Mouse (Mus musculus) megakaryocyte, embryonic 14.5 days (primary cell): ENCODE measurements around the gene Gm43064.

Experiments used
- FLI1 ChIP-seq: IDR thresholded peaks from 2 replicates; pipeline ENCODE4 v1.6.1; 2012; ENCODE audit warnings: low read length, inconsistent platforms, mixed read lengths
- GATA1 ChIP-seq: IDR thresholded peaks from 3 replicates; pipeline ENCODE4 v1.6.1; 2012; ENCODE audit warnings: mixed read lengths, low read length, inconsistent platforms, borderline replicate concordance

- TF ChIP-seq GATA1 (no peak), FLI1 (no peak)
Observed at GRCm38 (mm10) chr3:103787225-103787624, 22.1 kb upstream of the Gm43064 start.
